Mouse (Mus musculus): ENCODE measurements around the gene Tmem132b.

GRCm38 (mm10) chr5:125588203-125588602 lies 56.6 kb downstream of the Tmem132b start:
- no peak for TF ChIP-seq CTCF (IDR thresholded peaks at IDR 0.05; ENCODE audit: low read depth)
- TF ChIP-seq EP300 (IDR thresholded peaks at IDR 0.05; ENCODE audit: low read depth), result no peak

Data from liver, postnatal 0 days (tissue).